Mouse (Mus musculus): ENCODE results near the gene Smim24. TPM values are rescaled to one million over a fixed set of nuclear protein-coding genes. Genes with fewer than 3 reads are reported as not detected.

Gene Smim24
- polyA plus RNA-seq, 1 experiment, result 1.9 TPM

DNA sequence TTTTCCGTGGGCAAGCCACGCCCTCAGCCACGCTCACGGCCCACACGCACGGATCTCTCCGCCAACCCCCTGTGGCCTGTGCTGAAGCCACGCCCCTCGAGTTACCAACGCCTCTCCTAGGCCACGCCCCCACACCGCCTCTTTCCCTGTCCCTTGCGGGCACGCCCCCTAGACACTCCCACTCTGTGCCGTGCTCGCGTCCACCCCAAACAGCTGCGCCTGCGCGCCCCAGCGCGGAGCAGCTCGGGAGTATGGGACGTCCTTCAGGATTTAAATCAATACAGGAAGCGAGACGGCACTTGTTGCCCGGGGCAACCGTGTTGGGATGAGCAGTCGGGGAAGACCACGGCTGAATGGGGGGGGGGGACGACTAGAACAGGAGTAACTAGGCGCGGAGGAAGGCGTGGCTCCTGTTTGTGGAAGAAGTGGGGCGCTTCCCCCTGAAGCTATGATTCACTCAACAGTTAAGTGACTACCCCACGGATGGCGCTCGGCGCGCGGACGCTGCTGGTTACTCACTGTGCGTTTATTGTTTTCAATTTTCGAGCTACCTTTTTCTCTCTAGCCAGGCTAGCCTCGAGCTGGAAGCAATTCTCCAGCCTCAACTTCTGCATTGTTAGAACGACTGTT is 14.2 kb upstream of the Smim24 start:
- Histone ChIP-seq H3K4me3 (ENCODE audit: insufficient read depth, low read depth, low read length) (peak overlapping the region; percentile 56), H3K4me1 (ENCODE audit: control insufficient read depth, insufficient read depth, insufficient read length, low read length) (peaks cover 15% of the 10 kb centered on the region), H3K27ac (replicated peaks; ENCODE audit: low read depth, low read length) (no peak overlapping the region)

DNA sequence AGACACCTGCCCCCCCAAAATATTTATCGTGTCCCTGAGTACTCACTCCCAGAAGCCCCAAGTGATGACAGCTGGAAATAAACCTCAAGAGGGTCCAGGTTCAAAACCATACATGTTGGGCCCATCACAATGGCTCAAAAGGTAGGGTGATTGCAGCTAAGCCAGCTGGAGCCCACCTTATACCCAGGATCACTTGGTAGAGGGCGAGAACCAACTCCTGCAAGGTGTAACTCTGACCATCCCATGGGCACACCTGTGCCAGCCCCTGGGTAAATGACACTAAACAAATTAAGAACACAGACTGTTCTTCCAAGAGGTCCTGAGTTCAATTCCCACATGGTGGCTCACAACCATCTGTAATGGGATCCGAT is 13.7 kb upstream of the Smim24 start:
- Histone ChIP-seq H3K4me3 (ENCODE audit: insufficient read depth, low read depth, low read length) (peak overlapping the region; percentile 56), H3K4me1 (ENCODE audit: control insufficient read depth, insufficient read depth, insufficient read length, low read length) (peaks cover 15% of the 10 kb centered on the region), H3K27ac (replicated peaks; ENCODE audit: low read depth, low read length) (no peak overlapping the region)

DNA sequence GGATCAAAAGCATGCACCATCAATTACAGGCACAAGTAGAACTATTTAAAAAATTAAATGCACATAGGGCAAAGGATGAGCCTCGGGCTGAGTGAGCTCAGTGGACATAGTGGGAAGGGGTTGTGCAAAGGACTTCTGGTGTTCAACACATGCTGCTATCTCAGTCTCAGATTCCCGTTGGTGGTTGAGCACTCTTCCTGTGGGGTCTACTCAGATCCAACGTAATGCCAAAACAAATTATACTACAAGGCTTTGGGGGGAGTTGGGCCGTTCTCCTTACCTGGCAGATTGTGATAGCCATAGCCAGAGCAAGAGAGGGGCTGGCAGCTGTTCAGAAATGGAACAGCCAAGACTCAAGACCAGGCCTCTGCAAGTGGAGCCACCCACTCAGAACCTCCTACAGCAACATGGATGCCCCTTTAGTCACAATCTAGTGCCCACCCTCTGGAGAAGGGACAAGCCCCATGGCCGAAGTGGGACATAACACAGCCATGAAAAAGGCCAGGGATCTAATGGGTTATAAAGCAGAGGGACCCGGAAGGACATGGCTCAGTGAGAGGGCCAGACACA is 13.0 kb upstream of the Smim24 start:
- Histone ChIP-seq H3K4me3 (ENCODE audit: insufficient read depth, low read depth, low read length) (no peak overlapping the region), H3K27ac (replicated peaks; ENCODE audit: low read depth, low read length) (no peak overlapping the region), H3K4me1 (ENCODE audit: control insufficient read depth, insufficient read depth, insufficient read length, low read length) (peaks cover 16% of the 10 kb centered on the region)

DNA sequence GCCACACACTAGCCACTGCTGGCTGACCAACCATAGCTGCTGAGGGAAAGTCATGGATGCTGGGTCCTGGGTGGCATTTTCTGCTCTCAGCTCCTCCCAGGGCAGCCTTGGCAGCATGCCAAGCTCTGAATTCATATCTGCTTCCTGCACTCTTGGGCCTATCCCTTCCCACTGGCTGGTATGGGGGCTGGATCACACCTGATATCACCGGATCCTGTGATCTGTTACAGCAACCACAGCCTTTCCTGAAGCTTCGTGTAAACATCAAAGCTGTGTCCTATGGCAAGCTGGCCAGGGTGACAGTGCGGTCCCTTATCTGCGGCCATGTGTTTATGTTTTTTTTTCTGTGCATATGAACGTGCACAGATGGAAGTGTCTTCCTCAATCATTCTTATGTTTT is 10.8 kb upstream of the Smim24 start:
- Histone ChIP-seq H3K4me1 (ENCODE audit: control insufficient read depth, insufficient read depth, insufficient read length, low read length) (peaks cover 16% of the 10 kb centered on the region), H3K4me3 (ENCODE audit: insufficient read depth, low read depth, low read length) (no peak overlapping the region), H3K27ac (replicated peaks; ENCODE audit: low read depth, low read length) (no peak overlapping the region)

DNA sequence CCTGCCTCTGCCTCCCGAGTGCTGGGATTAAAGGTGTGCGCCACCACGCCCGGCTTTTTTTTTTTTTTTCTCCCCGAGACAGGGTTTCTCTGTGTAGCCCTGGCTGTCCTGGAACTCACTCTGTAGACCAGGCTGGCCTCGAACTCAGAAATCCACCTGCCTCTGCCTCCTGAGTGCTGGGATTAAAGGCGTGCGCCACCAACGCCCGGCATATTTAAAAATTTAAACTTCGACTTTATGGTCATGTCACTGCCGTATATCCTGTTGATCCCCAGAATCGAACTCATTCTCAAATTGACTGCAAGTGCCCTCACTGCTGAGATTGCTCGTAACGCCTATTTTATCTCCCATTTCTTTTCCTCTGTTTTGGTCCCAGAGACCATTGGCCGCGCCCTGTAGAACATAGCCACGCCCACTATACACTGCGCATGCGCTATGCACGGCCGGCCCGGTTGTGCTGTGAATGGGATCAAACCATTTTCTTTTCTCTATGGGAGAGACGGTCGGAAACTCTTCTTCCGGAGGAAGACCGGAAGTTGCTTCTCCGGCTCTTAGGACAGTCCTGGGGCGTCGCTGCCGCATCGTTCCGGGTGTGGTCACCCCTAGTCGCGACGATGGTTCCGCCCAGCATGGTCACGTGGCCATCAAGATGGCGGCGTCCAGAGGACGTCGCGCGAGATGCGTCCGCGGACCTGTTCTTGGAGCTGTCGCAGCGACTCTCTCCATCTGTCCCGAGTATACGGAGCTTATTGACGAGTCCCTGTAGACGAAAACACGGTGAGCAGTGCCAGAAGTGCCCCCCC is 8.8 kb upstream of the Smim24 start, which contains the start of the genes Dohh and Gm48551:
Dohh (plus strand) TSS at position 627 of the 803 bp plus-strand sequence.
Gm48551 (plus strand) TSS at position 665 of the 803 bp plus-strand sequence.
- peaks cover 10% of the 10 kb centered on the region for H3K4me1 ChIP-seq (ENCODE audit: control insufficient read depth, insufficient read depth, insufficient read length, low read length)
- H3K27ac ChIP-seq (replicated peaks; ENCODE audit: low read depth, low read length), result peak within 1 kb of the TSS; percentile 58
- peak within 1 kb of the TSS; percentile 73 for H3K4me3 ChIP-seq (ENCODE audit: insufficient read depth, low read depth, low read length)

DNA sequence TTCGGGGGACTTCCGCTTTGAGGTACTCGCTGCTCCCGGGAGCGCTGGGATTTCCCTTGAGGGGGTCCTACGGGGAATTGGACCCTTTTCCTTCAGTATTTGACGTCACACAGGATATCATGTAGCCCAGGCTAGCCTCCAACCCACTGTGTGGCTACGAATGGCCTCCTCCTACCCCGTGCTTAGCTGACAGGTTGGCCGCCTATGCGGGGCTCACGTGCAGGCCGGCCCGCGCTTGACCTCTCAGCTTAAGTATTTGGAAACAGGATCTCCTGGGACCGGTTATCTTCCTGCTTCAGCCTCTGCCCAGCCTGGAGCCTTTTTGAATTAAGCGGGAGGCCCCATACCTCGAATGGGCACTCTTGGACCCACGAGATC is 8.3 kb upstream of the Smim24 start:
- H3K27ac ChIP-seq (replicated peaks; ENCODE audit: low read depth, low read length), result peak overlapping the region; percentile 58
- peaks cover 12% of the 10 kb centered on the region for H3K4me1 ChIP-seq (ENCODE audit: control insufficient read depth, insufficient read depth, insufficient read length, low read length)
- H3K4me3 ChIP-seq (ENCODE audit: insufficient read depth, low read depth, low read length), result peak overlapping the region; percentile 73

DNA sequence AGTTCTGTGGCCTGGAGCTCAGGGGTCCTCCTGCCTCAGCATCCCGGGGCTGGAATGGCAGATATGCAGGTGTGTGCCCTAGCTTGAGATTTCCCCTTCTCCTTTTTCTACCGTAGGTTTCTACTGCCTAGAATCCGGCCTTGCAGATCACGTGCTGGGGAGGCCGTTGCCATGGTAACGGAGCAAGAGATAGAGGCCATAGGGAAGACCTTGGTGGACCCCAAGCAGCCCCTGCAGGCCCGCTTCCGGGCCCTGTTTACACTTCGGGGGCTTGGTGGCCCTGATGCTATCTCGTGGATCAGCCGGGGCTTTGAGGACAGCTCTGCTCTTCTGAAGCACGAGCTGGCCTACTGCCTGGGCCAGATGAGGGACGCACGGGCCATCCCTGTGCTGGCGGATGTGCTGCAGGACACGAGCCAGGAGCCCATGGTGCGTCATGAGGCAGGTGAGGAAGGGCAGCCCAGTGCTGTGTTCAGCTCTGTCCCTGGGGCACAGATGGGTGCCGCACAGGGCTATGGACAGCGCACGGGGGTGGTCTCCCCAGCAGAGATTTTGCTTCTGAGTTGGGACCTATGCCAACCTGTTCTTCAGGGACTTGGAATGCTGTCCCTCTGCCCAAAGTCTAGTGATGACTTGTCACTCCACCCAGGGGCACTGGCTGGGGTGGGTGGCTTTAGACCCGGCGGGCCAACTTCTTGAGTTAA is 7.1 kb upstream of the Smim24 start:
- Histone ChIP-seq H3K4me1 (ENCODE audit: control insufficient read depth, insufficient read depth, insufficient read length, low read length) (peaks cover 19% of the 10 kb centered on the region), H3K27ac (replicated peaks; ENCODE audit: low read depth, low read length) (no peak overlapping the region), H3K4me3 (ENCODE audit: insufficient read depth, low read depth, low read length) (peak overlapping the region; percentile 73; the same call in 1 of the 2 replicates)

DNA sequence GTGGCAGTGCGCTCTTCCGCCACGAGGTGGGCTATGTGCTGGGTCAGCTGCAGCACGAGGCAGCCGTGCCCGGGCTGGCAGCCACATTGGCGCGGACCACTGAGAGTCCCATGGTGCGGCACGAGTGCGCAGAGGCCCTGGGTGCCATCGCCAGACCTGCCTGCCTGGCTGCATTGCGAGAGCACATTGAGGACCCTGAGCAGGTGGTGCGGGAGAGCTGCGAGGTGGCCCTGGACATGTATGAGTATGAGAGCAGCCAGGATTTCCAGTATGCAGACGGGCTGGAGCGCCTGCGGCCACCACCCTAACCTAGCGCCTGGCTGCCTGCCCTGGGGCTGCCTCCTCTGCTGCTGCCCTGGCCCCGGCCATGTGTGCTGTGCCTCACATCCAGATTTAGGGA is 5.1 kb upstream of the Smim24 start:
- peaks cover 19% of the 10 kb centered on the region for H3K4me1 ChIP-seq (ENCODE audit: control insufficient read depth, insufficient read depth, insufficient read length, low read length)
- H3K27ac ChIP-seq (replicated peaks; ENCODE audit: low read depth, low read length), result no peak overlapping the region
- H3K4me3 ChIP-seq (ENCODE audit: insufficient read depth, low read depth, low read length), result no peak overlapping the region

DNA sequence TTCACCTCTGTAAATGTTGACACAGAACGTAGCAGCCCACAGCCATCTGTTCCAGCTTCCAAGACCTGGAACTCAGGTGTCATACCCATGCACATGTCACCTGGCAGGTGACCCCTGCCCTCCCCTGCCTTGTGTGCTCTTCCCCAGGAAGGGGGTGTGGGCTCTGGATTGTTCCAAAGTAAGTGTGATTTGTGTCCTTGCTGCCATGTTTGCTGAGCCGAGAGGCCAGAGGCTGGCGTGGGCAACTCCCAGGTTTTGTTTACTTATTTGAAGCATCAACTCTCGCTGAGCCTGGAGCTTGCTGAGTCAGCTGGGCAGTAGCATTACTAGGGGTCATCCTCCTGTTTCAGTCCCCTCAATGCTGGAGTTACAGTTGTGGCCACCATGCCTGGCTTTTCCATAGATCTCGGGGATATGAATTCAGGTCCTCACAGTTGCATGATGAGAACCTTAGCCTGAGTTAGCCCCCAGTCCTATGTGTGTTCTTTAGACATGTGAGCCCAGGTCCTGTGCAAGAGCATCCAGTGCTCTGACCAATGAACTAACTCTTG is 4.3 kb upstream of the Smim24 start, which contains the start of gene Gm48552:
Gm48552 (plus strand) TSS at position 501 of the 551 bp plus-strand sequence.
- Histone ChIP-seq H3K4me1 (ENCODE audit: control insufficient read depth, insufficient read depth, insufficient read length, low read length) (peaks cover 19% of the 10 kb centered on the region), H3K4me3 (ENCODE audit: insufficient read depth, low read depth, low read length) (no peak within 1 kb of the TSS), H3K27ac (replicated peaks; ENCODE audit: low read depth, low read length) (no peak within 1 kb of the TSS)

DNA sequence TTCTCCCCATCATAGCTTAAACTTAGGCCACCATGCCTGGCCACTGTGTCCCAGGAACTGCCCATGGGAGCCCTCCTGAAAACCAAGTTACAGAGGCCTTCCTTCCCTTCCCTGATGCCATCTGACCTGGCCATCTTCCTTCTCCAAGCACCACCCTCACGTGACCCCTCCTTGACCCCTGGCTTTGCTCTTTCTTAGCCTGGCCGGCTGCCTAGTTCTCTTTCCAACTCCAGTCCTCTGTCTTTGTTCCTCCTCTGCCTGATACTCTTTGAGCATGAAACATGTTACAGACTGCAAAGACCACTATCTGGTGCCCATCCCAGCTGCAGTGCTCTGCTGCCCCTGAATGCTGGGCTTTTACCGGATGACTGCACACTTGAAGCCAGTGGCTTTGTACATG is 3.5 kb upstream of the Smim24 start:
- H3K27ac ChIP-seq (replicated peaks; ENCODE audit: low read depth, low read length), result no peak overlapping the region
- H3K4me3 ChIP-seq (ENCODE audit: insufficient read depth, low read depth, low read length), result no peak overlapping the region
- H3K4me1 ChIP-seq (ENCODE audit: control insufficient read depth, insufficient read depth, insufficient read length, low read length), result peaks cover 21% of the 10 kb centered on the region

DNA sequence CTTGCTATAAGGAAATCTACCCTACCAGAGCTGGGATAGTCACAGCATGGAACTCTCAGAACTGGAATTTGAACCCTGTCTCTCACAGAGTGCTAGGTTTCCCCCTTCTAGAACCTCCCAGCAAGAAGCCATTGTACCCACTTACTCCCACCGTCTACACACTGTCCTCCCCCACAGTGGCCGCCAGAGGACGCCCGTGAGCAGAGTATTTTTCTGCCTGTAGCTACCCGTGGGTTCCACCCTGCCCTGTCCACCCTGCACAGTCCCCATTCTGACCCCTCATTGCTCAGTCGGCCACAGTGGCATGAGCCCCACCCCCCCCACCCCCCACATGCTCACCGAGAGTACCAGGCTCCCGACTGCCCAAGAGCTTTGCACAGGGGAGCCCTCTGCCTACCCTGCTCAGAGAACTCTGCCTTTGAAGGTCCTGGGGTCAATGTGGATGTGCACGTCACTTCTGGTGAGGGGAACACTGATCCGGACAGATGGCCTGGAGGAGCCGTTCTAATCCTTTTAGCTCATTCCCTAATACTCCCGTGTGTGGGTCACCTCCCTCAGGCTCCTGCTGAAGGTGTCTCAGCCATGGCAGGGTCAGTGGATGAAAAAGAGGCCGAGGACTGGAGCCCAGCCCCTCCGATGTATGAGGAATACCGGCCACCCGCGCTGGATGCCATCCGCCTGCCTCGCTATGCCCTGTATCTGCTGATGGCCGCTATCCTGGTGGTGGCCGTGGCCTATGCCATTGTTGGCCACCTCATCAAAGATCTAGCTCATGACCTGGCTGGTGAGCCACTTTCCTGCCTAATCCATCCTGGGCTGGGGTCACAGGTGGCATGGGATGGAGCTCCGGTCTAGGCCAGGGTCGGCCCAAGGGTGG is 2.8 kb upstream of the Smim24 start:
- H3K4me3 ChIP-seq (ENCODE audit: insufficient read depth, low read depth, low read length), result no peak overlapping the region
- H3K27ac ChIP-seq (replicated peaks; ENCODE audit: low read depth, low read length), result no peak overlapping the region
- H3K4me1 ChIP-seq (ENCODE audit: control insufficient read depth, insufficient read depth, insufficient read length, low read length), result peaks cover 18% of the 10 kb centered on the region

DNA sequence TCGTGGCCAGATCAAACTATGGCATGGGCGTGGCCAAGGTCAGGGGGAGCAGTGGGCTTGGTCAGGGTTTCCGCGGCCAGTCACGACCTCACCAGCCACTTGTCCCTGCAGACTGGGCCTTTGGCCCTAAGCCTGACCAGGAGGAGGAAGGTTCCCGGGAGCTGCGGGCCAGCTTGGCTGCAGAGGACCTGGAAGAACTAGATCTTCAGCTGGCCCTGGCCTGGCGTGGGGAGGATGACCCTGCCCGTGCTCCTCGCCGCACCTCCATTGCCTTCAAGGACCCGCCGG is 2.2 kb upstream of the Smim24 start:
- Histone ChIP-seq H3K4me1 (ENCODE audit: control insufficient read depth, insufficient read depth, insufficient read length, low read length) (peaks cover 12% of the 10 kb centered on the region), H3K27ac (replicated peaks; ENCODE audit: low read depth, low read length) (no peak overlapping the region), H3K4me3 (ENCODE audit: insufficient read depth, low read depth, low read length) (no peak overlapping the region)

DNA sequence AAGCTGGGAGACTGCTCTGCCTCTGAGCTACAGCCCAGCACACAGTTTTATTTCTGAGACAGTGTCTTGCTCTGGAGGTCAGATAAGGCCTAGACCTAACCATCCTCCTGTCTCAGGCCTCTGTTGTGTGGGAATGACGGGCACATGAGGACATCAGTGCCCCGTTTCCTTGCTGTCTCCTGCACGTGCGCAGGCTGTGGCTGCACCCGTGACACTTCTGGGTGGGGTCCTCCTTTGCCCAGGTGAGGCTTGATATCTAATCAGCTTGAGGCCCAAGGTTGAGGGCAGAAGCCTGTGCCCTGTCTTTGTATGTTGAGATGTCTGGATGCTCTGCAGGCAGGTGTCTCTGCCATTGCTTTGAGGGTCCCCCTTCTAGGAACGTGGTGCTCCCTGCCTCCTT is 581 bp upstream of the Smim24 start:
- no peak overlapping the region for H3K27ac ChIP-seq (replicated peaks; ENCODE audit: low read depth, low read length)

DNA sequence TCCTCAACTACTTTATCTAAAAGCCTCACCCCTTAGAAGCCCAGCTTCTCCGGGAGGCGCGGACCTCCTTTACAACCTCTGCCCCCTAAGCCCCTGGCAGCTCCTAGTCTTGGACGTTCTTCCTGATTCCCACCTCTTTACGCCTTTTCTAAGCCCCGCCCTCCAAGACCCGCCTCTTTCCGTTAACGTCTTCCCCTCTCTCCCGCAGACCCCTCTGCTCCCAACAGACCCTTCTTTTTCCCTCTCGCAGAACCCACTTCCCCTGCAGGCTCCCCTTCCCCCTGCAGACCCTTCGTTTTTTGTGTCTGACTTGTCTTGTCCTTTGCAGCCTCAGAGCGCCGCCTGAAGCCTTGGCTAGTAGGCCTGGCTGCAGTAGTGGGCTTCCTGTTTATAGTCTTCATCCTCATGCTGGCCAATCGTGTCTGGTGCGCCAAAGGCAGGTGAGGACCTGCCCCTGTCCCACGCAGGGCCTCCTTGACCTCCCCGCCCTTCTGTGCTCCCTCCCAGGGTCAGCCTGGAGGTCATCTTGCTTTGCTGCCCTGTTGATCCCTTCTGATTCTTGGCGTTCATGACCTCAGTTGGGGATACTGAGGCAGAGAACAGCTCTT is 709 bp downstream of the Smim24 start:
- H3K27ac ChIP-seq (replicated peaks; ENCODE audit: low read depth, low read length), result no peak overlapping the region
- peaks cover 12% of the 10 kb centered on the region for H3K4me1 ChIP-seq (ENCODE audit: control insufficient read depth, insufficient read depth, insufficient read length, low read length)
- H3K4me3 ChIP-seq (ENCODE audit: insufficient read depth, low read depth, low read length), result peak overlapping the region; percentile 49

More for the DNA sequence above, 581 bp upstream of the Smim24 start:
- Histone ChIP-seq H3K4me1 (ENCODE audit: control insufficient read depth, insufficient read depth, insufficient read length, low read length) (peaks cover 12% of the 10 kb centered on the region), H3K4me3 (ENCODE audit: insufficient read depth, low read depth, low read length) (no peak overlapping the region)

Measured in brown adipose tissue, adult 24 weeks (tissue).